In genomic region chr7:75656297-75656852, GRCm38 (mm10) we compare ENCODE assay signal across 12 mouse cellular contexts.
A peak's percentile ranks its signal among the peaks of the same experiment; 100 is the strongest.
DNase-seq lines count a peak whose midpoint lies in the region; ATAC-seq and TF ChIP-seq lines count a peak whose summit lies in the region.
"Had no signal": no experiment of that assay in that cellular context is flagged by ENCODE, and none has a peak within 500 bp of the region (broad histone marks: within the 10 kb centered on the region; RNA-seq: fewer than 3 reads in every experiment).

No protein-coding gene starts in this region.

- no peak for TF ChIP-seq EP300 in lung, postnatal 0 days (IDR thresholded peaks at IDR 0.05)

- no peak for ATAC-seq in lung, postnatal 0 days
- peak; percentile 68 for ATAC-seq in granulocyte monocyte progenitor cell, adult 5-6 weeks (replicated peaks; ENCODE audit: poor library complexity, severe bottlenecking)
- ATAC-seq in monocyte, adult 5-6 weeks (replicated peaks; ENCODE audit: insufficient number of reproducible peaks, low FRiP score, low TSS enrichment, poor library complexity, severe bottlenecking) = peak; percentile 77
- ATAC-seq in forebrain, postnatal 0 days = no peak

- H3K36me3 ChIP-seq in lung, postnatal 0 days (ENCODE audit: insufficient read depth, low read length) = no peaks in the 10 kb centered on the region
- H3K36me3 ChIP-seq in forebrain, postnatal 0 days (ENCODE audit: insufficient read depth) = no peaks in the 10 kb centered on the region

- no peaks in the 10 kb centered on the region for H3K27me3 ChIP-seq in lung, postnatal 0 days (replicated peaks; ENCODE audit: insufficient read depth, low read length)
- no peaks in the 10 kb centered on the region for H3K27me3 ChIP-seq in forebrain, postnatal 0 days (ENCODE audit: insufficient read depth, low read length)

- 56% methylated on average over 9 of the region's 9 CpGs for WGBS in lung, postnatal 0 days
- WGBS in forebrain, postnatal 0 days = 88% methylated on average over 9 of the region's 9 CpGs

- no peak overlapping the region for H3K4me3 ChIP-seq in lung, postnatal 0 days (ENCODE audit: low read depth, low read length)
- no peak overlapping the region for H3K4me3 ChIP-seq in forebrain, postnatal 0 days (ENCODE audit: low read depth, low read length)

- DNase-seq in lung, postnatal 0 days (ENCODE audit: low spot score) = peak; percentile 22
- no peak for DNase-seq in lung, postnatal 36 days
- peak; percentile 56 for DNase-seq in MEL-GATA-1-ER (ENCODE audit: extremely low read depth, low read depth)
- DNase-seq in kidney, postnatal 25 days = no peak
- no peak for DNase-seq in Muller cell, postnatal 12 days (ENCODE audit: inconsistent ontology term)
- DNase-seq in forebrain, postnatal 0 days = no peak
- DNase-seq: cerebellum, adult 11-12 months; gastrocnemius, postnatal 36 days; layer of hippocampus, postnatal 36 days; right cerebral cortex, postnatal 4 days had no signal

- no peak for TF ChIP-seq CTCF in lung, postnatal 0 days (IDR thresholded peaks at IDR 0.05)
- no peak for TF ChIP-seq CTCF in forebrain, postnatal 0 days (IDR thresholded peaks at IDR 0.05; ENCODE audit: low read depth)

- H3K27ac ChIP-seq in lung, postnatal 0 days (ENCODE audit: low read length) = no peak overlapping the region
- no peak overlapping the region for H3K27ac ChIP-seq in forebrain, postnatal 0 days (ENCODE audit: low read depth, low read length)

- H3K4me2 ChIP-seq in lung, postnatal 0 days (replicated peaks; ENCODE audit: low read depth, low read length) = no peak overlapping the region; the same call in 1 of the 2 replicates
- no peak overlapping the region for H3K4me2 ChIP-seq in forebrain, postnatal 0 days (ENCODE audit: low read depth)

- no peak overlapping the region for H3K9ac ChIP-seq in lung, postnatal 0 days (replicated peaks; ENCODE audit: low read depth)
- no peak overlapping the region for H3K9ac ChIP-seq in forebrain, postnatal 0 days

- H3K9me3 ChIP-seq in lung, postnatal 0 days (ENCODE audit: low read length) = no peaks in the 10 kb centered on the region
- H3K9me3 ChIP-seq in forebrain, postnatal 0 days (ENCODE audit: low read length) = no peaks in the 10 kb centered on the region

- H3K4me1 ChIP-seq in lung, postnatal 0 days (ENCODE audit: insufficient read depth, low read depth, low read length) = no peaks in the 10 kb centered on the region
- H3K4me1 ChIP-seq in forebrain, postnatal 0 days (ENCODE audit: insufficient read depth) = no peaks in the 10 kb centered on the region

Comparison
In these comparisons a context has a peak if more than half of its experiments do, and no peak if none do; other contexts are left out.
1. DNase-seq: peak in lung, postnatal 0 days (single experiment) and MEL-GATA-1-ER (single experiment); none in lung, postnatal 36 days (single experiment), kidney, postnatal 25 days (0 of 2), Muller cell, postnatal 12 days (single experiment) and forebrain, postnatal 0 days (single experiment).
2. ATAC-seq: peak in granulocyte monocyte progenitor cell, adult 5-6 weeks (single experiment) and monocyte, adult 5-6 weeks (single experiment); none in lung, postnatal 0 days (single experiment) and forebrain, postnatal 0 days (single experiment).